Mouse (Mus musculus) right cerebral cortex, adult 18-20 months (tissue): ENCODE results near the gene Foxp1.

Experiments
- DNase-seq: peaks from one replicate; pipeline ENCODE4 v3.0.0; 2022; ENCODE audit warnings: mixed read lengths

Gene Foxp1

GRCm38 (mm10) chr6:99073303-99074271 is 448.9 kb downstream of the Foxp1 start:
- no peak for DNase-seq

- DNase-seq, result no peak
Measured at GRCm38 (mm10) chr6:99070710-99071109, 451.8 kb downstream of the Foxp1 start.

- no peak for DNase-seq
Measured at GRCm38 (mm10) chr6:99069726-99070125, 452.8 kb downstream of the Foxp1 start.

GRCm38 (mm10) chr6:99065569-99066353 is 456.8 kb downstream of the Foxp1 start:
- DNase-seq, result no peak

GRCm38 (mm10) chr6:99063982-99064484 is 458.5 kb downstream of the Foxp1 start:
- no peak for DNase-seq

- DNase-seq, result no peak
Measured at GRCm38 (mm10) chr6:99062931-99063330, 459.6 kb downstream of the Foxp1 start.

- no peak for DNase-seq
Measured at GRCm38 (mm10) chr6:99058688-99059087, 463.8 kb downstream of the Foxp1 start.

- no peak for DNase-seq
Measured at GRCm38 (mm10) chr6:99057113-99057553, 465.4 kb downstream of the Foxp1 start.

GRCm38 (mm10) chr6:99056379-99056778 is 466.1 kb downstream of the Foxp1 start:
- DNase-seq, result no peak

- DNase-seq, result no peak
Measured at GRCm38 (mm10) chr6:99053998-99054397, 468.5 kb downstream of the Foxp1 start.

GRCm38 (mm10) chr6:99053111-99053510 is 469.4 kb downstream of the Foxp1 start:
- DNase-seq, result no peak

GRCm38 (mm10) chr6:99051724-99052123 is 470.8 kb downstream of the Foxp1 start:
- DNase-seq, result no peak

- DNase-seq, result no peak
Measured at GRCm38 (mm10) chr6:99050288-99051006, 472.1 kb downstream of the Foxp1 start.

- no peak for DNase-seq
Measured at GRCm38 (mm10) chr6:99047322-99047721, 475.2 kb downstream of the Foxp1 start.

- DNase-seq, result no peak
Measured at GRCm38 (mm10) chr6:99045845-99046788, 476.4 kb downstream of the Foxp1 start.

- peak; percentile 43 for DNase-seq
Measured at GRCm38 (mm10) chr6:99043932-99044664, 478.4 kb downstream of the Foxp1 start.

- DNase-seq, result no peak
Measured at GRCm38 (mm10) chr6:99043226-99043625, 479.3 kb downstream of the Foxp1 start.

- DNase-seq, result no peak
Measured at GRCm38 (mm10) chr6:99042175-99042954, 480.2 kb downstream of the Foxp1 start.

GRCm38 (mm10) chr6:99038977-99039376 is 483.5 kb downstream of the Foxp1 start:
- DNase-seq, result no peak
